Mouse (Mus musculus) 416B (cell line): ENCODE results near the gene Fam122a.

ENCODE experiments used
- DNase-seq: peaks from one replicate; pipeline ENCODE4 v3.0.0; 2011; ENCODE audit warnings: low read depth

Gene Fam122a

GRCm38 (mm10) chr19:24428011-24428410 lies 49.1 kb downstream of the Fam122a start:
- no peak for DNase-seq

GRCm38 (mm10) chr19:24427258-24427657 lies 49.9 kb downstream of the Fam122a start:
- DNase-seq: no peak

- no peak for DNase-seq
Measured at GRCm38 (mm10) chr19:24426759-24427181, 50.4 kb downstream of the Fam122a start.
